Mouse (Mus musculus) liver, embryonic 14.5 days (tissue): ENCODE data around the gene Myh6.

Experiments used
- CTCF ChIP-seq: IDR thresholded peaks from 2 replicates; pipeline ENCODE4 v1.5.1; 2016; ENCODE audit warnings: antibody characterized with exemption, low read depth, control low read depth
- EP300 ChIP-seq: IDR thresholded peaks from 2 replicates; pipeline ENCODE4 v1.6.1; 2016; ENCODE audit warnings: antibody characterized with exemption, low read depth

DNA sequence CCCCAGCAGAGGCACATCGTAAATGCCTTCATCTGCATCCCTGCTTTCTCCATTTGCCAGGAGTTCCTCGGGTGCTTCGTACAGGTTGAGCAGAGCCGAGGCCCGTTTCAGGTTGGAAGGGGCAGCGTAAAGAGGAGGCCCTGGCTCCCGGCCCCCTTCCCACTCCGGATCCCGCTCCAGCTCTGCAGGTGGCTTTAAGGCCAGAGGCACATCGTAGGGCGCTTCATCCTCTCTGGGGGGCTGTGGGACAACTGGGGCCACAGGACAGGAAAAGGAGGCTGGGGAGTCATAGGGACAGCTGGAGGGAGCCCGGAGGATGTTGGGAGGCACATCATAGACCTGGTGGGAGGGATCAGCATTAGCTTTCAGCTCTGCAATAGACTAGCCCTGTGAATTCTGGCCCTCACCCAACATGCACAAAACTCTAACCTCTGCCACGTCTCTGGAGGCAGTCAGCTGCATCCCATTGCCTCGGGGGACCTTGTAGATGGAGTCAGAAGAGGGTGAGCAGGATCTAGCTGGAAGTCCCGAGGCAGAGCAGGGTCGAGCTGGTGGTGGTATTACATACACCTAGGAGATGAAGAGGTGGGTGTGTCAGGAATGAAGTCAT is 46.5 kb downstream of the Myh6 start:
- TF ChIP-seq CTCF: no peak
- TF ChIP-seq EP300: no peak
